Mouse (Mus musculus) hindbrain, embryonic 14.5 days (tissue): ENCODE measurements at regions not wholly inside any gene's neighbourhood (a gene's known extent, or its start where the extent isn't known, plus 50 kb on each side); places are given as distances from the start of the nearest gene placed in this dataset.

Source experiments
- ATAC-seq: fragments of 200-750 bp; cut with Nextera tagmentation; 2 replicates; pipeline ENCODE4 v1.8.0; 2017; ENCODE audit warnings: moderate number of reproducible peaks, mild to moderate bottlenecking, moderate TSS enrichment, moderate library complexity; ENCODE audit not compliant: low FRiP score
- DNase-seq: peaks from one replicate; pipeline ENCODE4 v3.0.0-alpha.2; 2015; ENCODE audit warnings: low spot score
- H3K27ac ChIP-seq: fragments of 300-500 bp; sonication (generic); 2 replicates; pipeline ENCODE4 v1.5.1; 2014; ENCODE audit warnings: mild to moderate bottlenecking, moderate library complexity
- H3K27me3 ChIP-seq: fragments of 300-500 bp; sonication (generic); 2 replicates; pipeline ENCODE4 v1.6.1; 2014; ENCODE audit warnings: mild to moderate bottlenecking, low read length, mixed read lengths; ENCODE audit not compliant: control insufficient read depth, insufficient read depth
- H3K36me3 ChIP-seq: fragments of 300-500 bp; sonication (generic); replicated peaks from 2 replicates; pipeline ENCODE4 v1.6.1; 2014; ENCODE audit not compliant: control insufficient read depth, insufficient read depth
- H3K4me1 ChIP-seq: fragments of 300-500 bp; sonication (generic); replicated peaks from 2 replicates; pipeline ENCODE4 v1.6.1; 2014; ENCODE audit warnings: antibody characterized with exemption, low read length, mixed read lengths; ENCODE audit not compliant: control insufficient read depth, insufficient read depth
- H3K4me2 ChIP-seq: fragments of 300-500 bp; sonication (generic); replicated peaks from 2 replicates; pipeline ENCODE4 v1.6.1; 2014; ENCODE audit warnings: mild to moderate bottlenecking, moderate library complexity
- H3K4me3 ChIP-seq: fragments of 300-500 bp; sonication (generic); replicated peaks from 2 replicates; pipeline ENCODE4 v1.5.1; 2014; ENCODE audit warnings: mild to moderate bottlenecking, low read length
- H3K9ac ChIP-seq: fragments of 300-500 bp; sonication (generic); 2 replicates; pipeline ENCODE4 v1.6.1; 2014
- H3K9me3 ChIP-seq: fragments of 300-500 bp; sonication (generic); 2 replicates; pipeline ENCODE4 v1.6.1; 2016; ENCODE audit warnings: low read length; ENCODE audit not compliant: control insufficient read depth
- WGBS: fragments of 180-500 bp; shearing (Covaris S2); extraction: QIAGEN DNeasy Blood & Tissue Kit; methylation state at CpG from one replicate; pipeline ENCODE4 v1.1.7; 2014; 5-methylcytosine and 5-hydroxymethylcytosine counted together

DNA sequence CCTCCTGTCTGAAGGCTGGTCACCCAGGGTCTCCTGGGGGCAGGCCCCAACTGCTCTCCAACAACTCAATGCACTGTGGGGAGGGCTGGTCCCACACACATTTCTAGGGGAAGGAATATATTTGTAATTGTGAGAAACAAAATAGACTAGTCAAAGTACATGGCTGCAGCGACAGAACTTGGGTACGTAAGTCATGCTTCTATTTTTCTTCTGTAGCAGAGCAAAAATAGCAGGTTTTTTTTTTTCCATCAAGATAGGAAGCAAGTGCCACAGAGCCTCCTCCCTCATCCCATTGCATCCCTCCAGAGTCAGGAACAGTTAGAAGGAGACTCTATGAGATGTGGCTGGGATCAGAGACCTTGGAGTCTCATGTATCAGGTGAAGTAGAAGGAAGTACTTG is 124.9 kb upstream of the Tnr start:
- DNase-seq (no peak), ATAC-seq (no peak)
- WGBS = 94% methylated on average over 2 of the region's 2 CpGs
- Histone ChIP-seq H3K27me3 (no peaks in the 10 kb centered on the region), H3K36me3 (no peaks in the 10 kb centered on the region), H3K27ac (no peak overlapping the region), H3K4me2 (no peak overlapping the region), H3K9ac (no peak overlapping the region), H3K4me1 (no peaks in the 10 kb centered on the region), H3K4me3 (no peak overlapping the region), H3K9me3 (no peaks in the 10 kb centered on the region)

GRCm38 (mm10) chr1:159406317-159406716 is 117.3 kb upstream of the Tnr start:
- no peaks in the 10 kb centered on the region for H3K27me3 ChIP-seq
- 86% methylated on average over 7 of the region's 7 CpGs for WGBS
- ATAC-seq = no peak

DNA sequence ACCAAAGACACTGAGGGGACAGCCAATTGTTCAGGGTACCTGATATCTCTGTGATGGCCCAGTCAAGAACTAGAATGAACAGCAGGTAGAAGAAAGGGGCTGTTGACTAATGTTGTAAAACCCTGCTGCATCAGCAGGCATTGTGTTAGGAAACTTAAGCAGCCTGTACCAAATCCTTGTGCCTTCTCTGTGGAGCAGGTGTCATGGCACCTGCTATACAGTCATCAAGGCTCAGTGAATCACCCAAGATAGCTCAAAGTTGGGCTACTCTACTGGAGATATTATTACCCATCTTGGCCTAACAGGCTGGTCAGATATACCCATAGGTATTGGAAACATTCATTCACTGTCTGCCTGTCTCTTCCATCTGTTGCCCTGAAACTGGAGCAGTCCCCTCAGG is 116.8 kb upstream of the Tnr start:
- H3K9ac ChIP-seq = no peak overlapping the region
- DNase-seq (no peak), ATAC-seq (no peak)
- no peak overlapping the region for H3K27ac ChIP-seq
- H3K4me2 ChIP-seq = no peak overlapping the region
- H3K9me3 ChIP-seq = no peaks in the 10 kb centered on the region
- H3K27me3 ChIP-seq = no peaks in the 10 kb centered on the region
- no peak overlapping the region for H3K4me3 ChIP-seq
- H3K4me1 ChIP-seq = no peaks in the 10 kb centered on the region
- H3K36me3 ChIP-seq = no peaks in the 10 kb centered on the region

More at GRCm38 (mm10) chr1:159406317-159406716, 117.3 kb upstream of the Tnr start:
- Histone ChIP-seq H3K4me3 (no peak overlapping the region), H3K9ac (no peak overlapping the region), H3K27ac (no peak overlapping the region), H3K4me2 (no peak overlapping the region), H3K36me3 (no peaks in the 10 kb centered on the region), H3K9me3 (no peaks in the 10 kb centered on the region), H3K4me1 (no peaks in the 10 kb centered on the region)
- no peak for DNase-seq

DNA sequence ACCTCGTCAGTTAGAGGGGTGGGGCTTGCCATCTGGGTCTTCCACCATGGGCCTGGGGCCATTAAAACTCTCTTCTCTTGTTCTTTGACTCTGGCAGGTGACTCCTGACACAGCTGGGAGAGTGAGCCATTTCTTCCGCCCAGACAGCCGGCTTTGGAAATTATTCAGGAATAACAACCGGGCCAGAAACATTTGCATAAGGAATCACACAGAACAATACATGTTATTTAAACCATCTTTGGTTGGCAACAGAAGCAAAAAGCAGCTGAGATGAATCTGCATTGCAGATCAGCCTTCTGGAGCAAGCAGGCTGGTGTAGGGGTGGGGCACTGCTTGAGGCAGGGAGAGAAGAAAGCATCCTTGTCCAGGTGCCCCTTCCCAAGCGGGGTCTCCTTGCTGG is 110.2 kb upstream of the Tnr start:
- no peak overlapping the region for H3K4me3 ChIP-seq
- no peaks in the 10 kb centered on the region for H3K36me3 ChIP-seq
- H3K27ac ChIP-seq = 0 out of 2 replicates have a peak overlapping the region, but pooled peaks have one; percentile 3
- H3K4me1 ChIP-seq = peaks cover 3% of the 10 kb centered on the region; the same call in 1 of the 2 replicates
- H3K4me2 ChIP-seq = no peak overlapping the region
- ATAC-seq = peak; percentile 56; the same call in 1 of the 2 replicates
- no peaks in the 10 kb centered on the region for H3K27me3 ChIP-seq
- H3K9me3 ChIP-seq = no peaks in the 10 kb centered on the region
- 17% methylated on average over 5 of the region's 5 CpGs for WGBS
- DNase-seq = no peak
- H3K9ac ChIP-seq = no peak overlapping the region

GRCm38 (mm10) chr1:159415656-159416055 is 107.9 kb upstream of the Tnr start:
- WGBS = 30% methylated on average over 3 of the region's 3 CpGs
- Histone ChIP-seq H3K27ac (no peak overlapping the region), H3K9me3 (no peaks in the 10 kb centered on the region), H3K4me2 (no peak overlapping the region), H3K9ac (no peak overlapping the region), H3K4me1 (peaks cover 3% of the 10 kb centered on the region; the same call in 1 of the 2 replicates), H3K36me3 (no peaks in the 10 kb centered on the region), H3K4me3 (no peak overlapping the region), H3K27me3 (no peaks in the 10 kb centered on the region)
- ATAC-seq (no peak), DNase-seq (no peak)

GRCm38 (mm10) chr1:159417176-159417575 is 106.4 kb upstream of the Tnr start:
- peaks cover 3% of the 10 kb centered on the region; the same call in 1 of the 2 replicates for H3K4me1 ChIP-seq
- no peaks in the 10 kb centered on the region for H3K9me3 ChIP-seq
- DNase-seq = no peak
- H3K4me2 ChIP-seq = no peak overlapping the region
- no peak overlapping the region for H3K9ac ChIP-seq
- H3K36me3 ChIP-seq = no peaks in the 10 kb centered on the region
- H3K27ac ChIP-seq = no peak overlapping the region
- WGBS = 84% methylated on average over 5 of the region's 5 CpGs
- no peaks in the 10 kb centered on the region for H3K27me3 ChIP-seq
- no peak overlapping the region for H3K4me3 ChIP-seq
- ATAC-seq = no peak

- Histone ChIP-seq H3K4me2 (no peak overlapping the region), H3K4me3 (no peak overlapping the region), H3K36me3 (no peaks in the 10 kb centered on the region), H3K9ac (no peak overlapping the region), H3K27ac (no peak overlapping the region), H3K9me3 (no peaks in the 10 kb centered on the region), H3K4me1 (peaks cover 3% of the 10 kb centered on the region; the same call in 1 of the 2 replicates), H3K27me3 (no peaks in the 10 kb centered on the region)
- WGBS = 59% methylated on average over 6 of the region's 7 CpGs
- DNase-seq = no peak
- ATAC-seq = no peak
Measured at GRCm38 (mm10) chr1:159419301-159419965, 104.1 kb upstream of the Tnr start.

DNA sequence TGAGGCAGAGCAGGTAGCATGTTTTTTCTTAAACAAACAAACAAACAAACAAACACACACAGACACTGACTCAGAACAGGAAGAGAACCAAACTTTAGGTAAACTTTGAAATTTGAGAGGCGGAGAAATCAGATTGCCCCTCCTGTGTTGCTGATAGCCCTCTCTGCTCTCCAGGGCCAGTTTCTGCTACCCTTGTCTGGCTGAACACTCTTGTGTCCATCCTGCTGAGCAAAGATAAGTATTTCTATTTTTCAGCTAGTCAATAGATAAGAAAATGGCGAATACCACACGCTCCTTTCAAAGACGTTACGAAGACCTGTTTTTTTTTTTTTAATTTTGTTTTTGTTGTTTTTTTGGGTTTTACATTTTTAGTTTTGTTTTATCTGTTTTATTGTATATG is 103.4 kb upstream of the Tnr start:
- H3K27ac ChIP-seq = no peak overlapping the region
- H3K4me1 ChIP-seq = peaks cover 3% of the 10 kb centered on the region; the same call in 1 of the 2 replicates
- no peaks in the 10 kb centered on the region for H3K9me3 ChIP-seq
- no peak overlapping the region for H3K4me2 ChIP-seq
- no peaks in the 10 kb centered on the region for H3K36me3 ChIP-seq
- no peaks in the 10 kb centered on the region for H3K27me3 ChIP-seq
- DNase-seq (no peak), ATAC-seq (no peak)
- H3K9ac ChIP-seq = no peak overlapping the region
- H3K4me3 ChIP-seq = no peak overlapping the region
- 96% methylated on average over 5 of the region's 5 CpGs for WGBS

GRCm38 (mm10) chr1:159423694-159424093 is 99.9 kb upstream of the Tnr start:
- 89% methylated on average over 5 of the region's 5 CpGs for WGBS
- ATAC-seq = no peak
- Histone ChIP-seq H3K9ac (no peak overlapping the region), H3K9me3 (no peaks in the 10 kb centered on the region), H3K27ac (no peak overlapping the region), H3K27me3 (no peaks in the 10 kb centered on the region), H3K4me1 (no peaks in the 10 kb centered on the region), H3K4me2 (no peak overlapping the region), H3K4me3 (no peak overlapping the region), H3K36me3 (no peaks in the 10 kb centered on the region)
- no peak for DNase-seq

DNA sequence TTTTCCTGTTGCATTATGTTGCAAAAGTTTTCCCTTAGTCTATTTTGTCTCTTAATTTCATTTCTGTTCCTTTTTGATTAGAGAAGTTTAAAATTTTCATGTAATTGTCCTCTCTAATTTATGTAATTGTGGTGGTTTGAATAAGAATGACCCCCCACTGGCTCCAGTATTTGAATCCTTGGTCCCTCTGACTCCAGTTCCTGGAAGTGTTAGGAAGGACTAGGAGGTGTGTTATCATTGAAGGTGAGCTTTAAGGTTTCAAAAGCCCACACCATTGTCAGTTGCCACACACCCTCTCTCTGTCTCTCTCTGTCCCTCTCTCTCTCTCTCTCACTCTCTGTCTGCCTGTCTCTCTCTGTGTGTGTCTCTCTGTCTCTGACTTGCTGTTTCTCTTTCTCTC is 93.6 kb upstream of the Tnr start:
- Histone ChIP-seq H3K27ac (no peak overlapping the region), H3K27me3 (no peaks in the 10 kb centered on the region), H3K9me3 (no peaks in the 10 kb centered on the region), H3K36me3 (no peaks in the 10 kb centered on the region), H3K4me3 (no peak overlapping the region), H3K9ac (no peak overlapping the region), H3K4me2 (no peak overlapping the region), H3K4me1 (no peaks in the 10 kb centered on the region)
- no peak for ATAC-seq
- DNase-seq = no peak
